Mouse (Mus musculus) G1E (cell line): Measurements from ENCODE around the gene Tnnc2. TPM values are rescaled to one million over a fixed set of nuclear protein-coding genes. Genes with fewer than 3 reads are reported as not detected.

Experiments used
- ATAC-seq: 2 replicates; pipeline ENCODE4 v1.8.0; 2016; ENCODE audit warnings: mild to moderate bottlenecking; ENCODE audit not compliant: insufficient number of reproducible peaks, poor library complexity, low FRiP score, severe bottlenecking; ENCODE audit errors: extremely low read depth
- DNase-seq: peaks from one replicate; pipeline ENCODE4 v3.0.0; 2012; ENCODE audit warnings: low spot score
- H3K27me3 ChIP-seq: 2 replicates; pipeline ENCODE4 v1.6.1; 2012; ENCODE audit warnings: mild to moderate bottlenecking, low read length, inconsistent platforms; ENCODE audit not compliant: insufficient read depth
- H3K36me3 ChIP-seq: replicated peaks from 2 replicates; pipeline ENCODE3; 2012; ENCODE audit warnings: mild to moderate bottlenecking, inconsistent platforms
- H3K4me1 ChIP-seq: 2 replicates; pipeline ENCODE4 v1.6.1; 2012; ENCODE audit warnings: low read depth, low read length, inconsistent platforms, mixed read lengths; ENCODE audit not compliant: insufficient read depth
- H3K4me3 ChIP-seq: 2 replicates; pipeline ENCODE4 v1.5.1; 2012; ENCODE audit warnings: low read depth, mild to moderate bottlenecking, inconsistent platforms, low read length, moderate library complexity, mixed read lengths
- H3K9me3 ChIP-seq: replicated peaks from 2 replicates; pipeline ENCODE4 v1.6.1; 2012; ENCODE audit warnings: inconsistent platforms
- CTCF ChIP-seq: IDR thresholded peaks from 2 replicates; pipeline ENCODE4 v1.5.1; 2012; ENCODE audit warnings: low read depth, low read length, inconsistent platforms, mixed read lengths
- GATA1 ChIP-seq: IDR thresholded peaks from 2 replicates; pipeline ENCODE4 v1.6.1; 2012; ENCODE audit warnings: borderline replicate concordance, low read length, inconsistent platforms, mixed read lengths
- GATA2 ChIP-seq: IDR thresholded peaks from 2 replicates; pipeline ENCODE4 v1.6.1; 2012; ENCODE audit warnings: low read depth, low read length, inconsistent platforms, borderline replicate concordance
- POLR2AphosphoS5 ChIP-seq: IDR thresholded peaks from 2 replicates; pipeline ENCODE4 v1.6.1; 2012; ENCODE audit warnings: low read depth, low read length, inconsistent platforms; ENCODE audit not compliant: insufficient replicate concordance
- TAL1 ChIP-seq: conservative IDR thresholded peaks from 2 replicates; pipeline ENCODE4 v1.6.1; 2012; ENCODE audit warnings: low read depth, low read length, inconsistent platforms, mixed read lengths
- polyA plus RNA-seq: library from polyadenylated mRNA; stranded (reverse); fragments of >175 nt; gene quantifications from 2 replicates; pipeline ENCODE4 v1.2.3, GENCODE M21; 2012
- total RNA-seq, 2 experiments: library from RNA; stranded (forward) in 1 of 2; stranded (reverse) in 1 of 2; fragments of 200-1000 nt in 1 of 2; fragments of >200 nt in 1 of 2; fragmentation: Nextera tagmentation in 1 of 2; gene quantifications; 2 replicates each; pipeline ENCODE4 v1.2.3; 2014 to 2017

Tnnc2 gene
- total and polyA plus RNA-seq, 3 experiments = not detected

DNA sequence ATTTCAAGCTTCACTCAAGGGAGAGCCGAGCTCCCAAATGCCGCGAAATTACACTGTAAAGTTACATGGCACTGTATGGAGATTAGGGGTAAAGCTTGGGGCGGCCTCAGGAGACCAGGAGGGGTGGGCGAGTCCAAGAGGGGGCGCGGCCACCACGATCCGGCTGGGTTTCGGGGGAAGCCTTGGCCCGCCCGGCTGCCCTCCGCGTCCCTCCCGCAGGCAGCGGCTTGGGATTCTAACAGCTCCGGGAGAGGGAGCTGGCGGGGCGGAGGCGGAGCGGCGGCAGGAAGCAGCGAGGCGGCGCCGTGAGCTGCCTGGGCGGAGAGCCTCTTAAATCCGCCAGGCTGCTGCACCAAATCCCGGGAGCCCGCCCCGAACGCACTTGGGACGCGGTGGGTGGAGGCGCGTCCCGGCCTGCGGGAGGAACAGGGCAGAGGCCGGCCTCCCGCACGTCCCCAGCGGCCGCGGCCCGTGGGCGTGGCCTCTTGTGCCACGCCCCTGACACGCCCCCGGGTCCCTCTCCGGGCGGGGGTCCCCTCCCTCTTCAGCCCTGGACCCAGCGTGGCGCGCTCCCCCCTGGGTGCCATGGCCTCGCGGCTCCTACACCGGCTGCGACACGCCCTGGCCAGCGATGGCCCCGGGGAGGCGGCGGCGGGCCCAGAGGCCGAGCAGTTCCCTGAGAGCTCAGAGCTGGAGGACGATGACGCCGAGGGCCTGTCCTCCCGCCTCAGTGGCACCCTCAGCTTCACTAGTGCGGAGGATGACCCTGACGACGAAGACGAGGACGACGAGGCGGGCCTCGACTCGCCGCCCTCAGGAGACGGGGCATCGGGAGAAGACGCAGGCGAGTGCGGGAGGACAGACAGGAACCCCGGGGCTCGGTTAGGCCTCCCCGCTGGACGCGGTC is 6.0 kb upstream of the Tnnc2 start, which contains the start of gene Snx21:
Gene Snx21, plus strand, starts transcription at position 343 of the 907 bp plus-strand sequence.
- peaks cover 48% of the 10 kb centered on the region for H3K4me1 ChIP-seq
- H3K27me3 ChIP-seq = peaks cover 15% of the 10 kb centered on the region
- TF ChIP-seq POLR2AphosphoS5 = no peak
- no peak for TF ChIP-seq GATA2
- no peak for TF ChIP-seq TAL1
- no peak for TF ChIP-seq CTCF
- no peak for TF ChIP-seq GATA1
- H3K4me3 ChIP-seq = peak within 1 kb of the TSS; percentile 77
- ATAC-seq (peak; percentile 24), DNase-seq (peak; percentile 70)
- peaks cover 27% of the 10 kb centered on the region for H3K36me3 ChIP-seq
- H3K9me3 ChIP-seq = no peaks in the 10 kb centered on the region

DNA sequence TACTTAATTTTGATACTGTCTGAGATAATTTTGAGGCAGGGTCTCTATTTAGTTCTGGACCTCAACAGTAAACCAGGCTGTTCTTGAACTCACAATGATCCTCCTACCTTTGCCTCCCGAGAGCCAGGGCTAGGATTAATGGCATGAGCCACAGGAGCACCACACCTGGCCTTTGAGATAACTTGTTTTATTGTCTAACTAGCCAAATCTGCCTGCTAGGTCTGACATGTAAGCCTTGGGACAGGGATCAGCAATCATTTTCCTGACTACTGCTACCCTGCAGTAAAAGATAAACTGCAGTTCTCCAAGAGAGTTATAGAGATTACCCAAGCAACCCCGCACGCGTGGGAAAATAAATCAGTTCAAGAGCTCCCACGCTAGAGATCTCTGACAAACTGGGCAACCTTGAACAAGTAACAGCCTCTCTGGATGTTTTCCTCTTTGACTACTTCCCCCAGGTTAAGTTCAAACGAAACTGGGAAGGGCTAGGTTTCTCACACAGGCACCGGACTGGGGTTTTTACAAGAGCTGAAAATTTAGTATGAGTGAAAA is 5.2 kb upstream of the Tnnc2 start:
- TF ChIP-seq POLR2AphosphoS5 (no peak), CTCF (no peak), GATA2 (no peak), TAL1 (peak; percentile 41)
- ATAC-seq = 0 out of 2 replicates have a peak, but pooled peaks have one; percentile 15
- peak overlapping the region; percentile 77 for H3K4me3 ChIP-seq
- DNase-seq = no peak
- H3K4me1 ChIP-seq = peaks cover 41% of the 10 kb centered on the region
- peaks cover 20% of the 10 kb centered on the region for H3K36me3 ChIP-seq
- no peaks in the 10 kb centered on the region for H3K9me3 ChIP-seq
- H3K27me3 ChIP-seq = peaks cover 16% of the 10 kb centered on the region

GRCm38 (mm10) chr2:164783926-164784581 is 4.3 kb upstream of the Tnnc2 start:
- TF ChIP-seq GATA2 = no peak
- TF ChIP-seq POLR2AphosphoS5 = no peak
- no peak for TF ChIP-seq CTCF
- no peak for TF ChIP-seq GATA1
- no peak for TF ChIP-seq TAL1
- Histone ChIP-seq H3K4me1 (peaks cover 40% of the 10 kb centered on the region), H3K36me3 (peaks cover 13% of the 10 kb centered on the region), H3K9me3 (no peaks in the 10 kb centered on the region), H3K4me3 (no peak overlapping the region), H3K27me3 (peaks cover 25% of the 10 kb centered on the region)
- DNase-seq (no peak), ATAC-seq (no peak)

GRCm38 (mm10) chr2:164781876-164782275 is 2.1 kb upstream of the Tnnc2 start:
- H3K4me1 ChIP-seq = peaks cover 29% of the 10 kb centered on the region
- ATAC-seq (no peak), DNase-seq (no peak)
- no peaks in the 10 kb centered on the region for H3K9me3 ChIP-seq
- H3K4me3 ChIP-seq = no peak overlapping the region
- no peaks in the 10 kb centered on the region for H3K36me3 ChIP-seq
- TF ChIP-seq TAL1 (no peak), GATA1 (no peak), POLR2AphosphoS5 (no peak), CTCF (no peak), GATA2 (no peak)
- peaks cover 47% of the 10 kb centered on the region for H3K27me3 ChIP-seq

GRCm38 (mm10) chr2:164778809-164779208 is 958 bp downstream of the Tnnc2 start:
- H3K27me3 ChIP-seq = peaks cover 51% of the 10 kb centered on the region
- no peak overlapping the region for H3K4me3 ChIP-seq
- ATAC-seq (no peak), DNase-seq (no peak)
- peaks cover 10% of the 10 kb centered on the region for H3K4me1 ChIP-seq
- peaks cover under 1% of the 10 kb centered on the region for H3K36me3 ChIP-seq
- no peak for TF ChIP-seq TAL1
- TF ChIP-seq GATA1 = no peak
- no peak for TF ChIP-seq CTCF
- no peak for TF ChIP-seq POLR2AphosphoS5
- TF ChIP-seq GATA2 = no peak
- H3K9me3 ChIP-seq = no peaks in the 10 kb centered on the region

- Histone ChIP-seq H3K27me3 (peaks cover 46% of the 10 kb centered on the region), H3K4me1 (peaks cover 19% of the 10 kb centered on the region), H3K9me3 (no peaks in the 10 kb centered on the region), H3K4me3 (no peak overlapping the region; the same call in 1 of the 2 replicates), H3K36me3 (peaks cover 9% of the 10 kb centered on the region)
- ATAC-seq (no peak), DNase-seq (no peak)
- TF ChIP-seq TAL1 = no peak
Observed at GRCm38 (mm10) chr2:164778015-164778287, 1.8 kb downstream of the Tnnc2 start.
